Mouse (Mus musculus) kidney, adult 10 weeks (tissue): ENCODE results near the gene Pld2. TPM values are rescaled to one million over a fixed set of nuclear protein-coding genes. Genes with fewer than 3 reads are reported as not detected.

Experiments used
- polyA plus RNA-seq: library from polyadenylated mRNA; stranded (reverse); fragments of 350-450 nt; fragmentation: Illumina TruSeq; extraction: RNeasy Lipid Tissue Mini Kit (QIAGEN cat#74804); gene quantifications from one replicate; pipeline ENCODE4 v1.2.3, GENCODE M21; 2014; ENCODE audit warnings: low read depth, low replicate concordance

Gene Pld2
- 0.89 TPM for polyA plus RNA-seq

DNA sequence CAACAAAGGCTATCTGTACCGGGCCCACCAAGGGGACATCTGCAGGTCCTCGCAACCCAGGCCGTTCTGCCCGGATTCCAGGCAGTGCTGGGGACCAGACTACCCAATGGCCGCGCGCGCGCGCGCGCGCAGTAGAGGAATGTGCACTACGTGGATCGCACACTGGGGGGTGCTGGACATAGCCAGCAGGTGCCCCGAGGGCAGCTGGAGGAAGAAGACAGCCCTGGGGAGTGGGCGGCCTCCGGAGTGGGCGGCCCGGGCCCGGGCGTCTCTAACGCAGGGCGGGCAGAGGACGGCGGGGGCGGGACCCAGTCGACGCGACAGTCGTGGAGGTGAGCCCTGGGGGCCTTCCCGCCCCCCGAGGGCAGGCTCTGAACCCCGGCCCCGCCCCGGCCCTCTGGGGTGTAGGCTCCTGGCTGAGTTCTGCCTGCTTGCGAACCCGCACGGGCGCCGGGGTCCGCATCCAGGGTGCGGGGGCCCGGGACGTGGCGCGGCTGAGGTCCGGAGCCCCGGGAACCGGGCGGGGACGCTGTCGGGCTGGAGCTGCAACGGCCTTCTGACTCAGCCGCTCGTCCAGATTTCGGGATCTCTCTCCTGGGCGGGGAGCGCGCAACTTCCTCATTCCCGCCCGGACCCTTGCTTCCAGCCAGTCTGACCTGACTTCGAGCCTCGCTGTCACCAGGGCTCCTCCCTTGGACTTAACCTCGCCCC, at the start of gene Pld2:
TSS of gene Pld2 (plus strand) at position 188 of the 711 bp plus-strand sequence.

DNA sequence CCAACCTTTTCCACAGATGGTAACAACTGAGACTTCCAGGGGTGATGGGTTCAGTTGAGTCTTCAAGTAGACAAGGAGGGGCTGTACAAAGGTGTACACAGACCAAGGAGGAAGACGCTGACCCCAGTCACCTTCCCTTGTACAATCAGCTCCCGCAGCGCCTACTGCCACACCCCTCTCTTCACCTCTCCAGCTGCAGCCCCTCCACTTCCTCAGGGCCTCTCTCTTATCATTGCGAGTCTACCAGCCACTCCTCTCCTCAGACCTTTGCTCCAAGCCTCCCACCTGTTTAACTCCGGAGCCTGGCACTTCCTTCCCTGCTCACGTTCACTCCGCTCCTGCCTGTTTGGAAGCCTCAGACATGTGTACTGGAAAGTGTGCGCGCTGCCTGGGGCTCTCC, 34.9 kb upstream of the Pld2 start, which contains the start of gene Tm4sf5:
TSS of gene Tm4sf5 (plus strand) at position 275 of the 400 bp plus-strand sequence.

DNA sequence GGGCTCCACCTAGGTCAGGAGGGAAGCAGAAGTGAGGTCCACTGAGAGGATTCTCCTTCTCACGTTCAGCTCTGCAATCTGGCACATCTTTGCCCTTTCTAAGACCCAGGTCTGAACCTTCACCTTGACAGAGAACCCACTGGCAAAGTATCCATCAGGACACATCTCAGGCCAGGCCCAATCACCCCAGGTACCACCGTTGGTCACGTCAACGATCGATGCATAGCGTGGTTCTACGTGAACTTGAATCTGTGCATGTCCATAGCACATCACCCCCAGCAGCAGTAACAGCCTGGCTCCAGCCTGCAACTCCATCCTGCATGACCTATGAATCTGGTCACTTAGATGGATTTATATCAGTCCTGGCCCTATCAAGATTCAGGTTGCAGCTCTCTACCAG, 25.6 kb upstream of the Pld2 start, which contains the start of gene Vmo1:
TSS of gene Vmo1 (minus strand) at position 329 of the 400 bp plus-strand sequence.

GRCm38 (mm10) chr11:70518923-70519322, 20.9 kb upstream of the Pld2 start, which contains the start of gene Gltpd2:
Gene Gltpd2 (plus strand): TSS chr11:70519196.

DNA sequence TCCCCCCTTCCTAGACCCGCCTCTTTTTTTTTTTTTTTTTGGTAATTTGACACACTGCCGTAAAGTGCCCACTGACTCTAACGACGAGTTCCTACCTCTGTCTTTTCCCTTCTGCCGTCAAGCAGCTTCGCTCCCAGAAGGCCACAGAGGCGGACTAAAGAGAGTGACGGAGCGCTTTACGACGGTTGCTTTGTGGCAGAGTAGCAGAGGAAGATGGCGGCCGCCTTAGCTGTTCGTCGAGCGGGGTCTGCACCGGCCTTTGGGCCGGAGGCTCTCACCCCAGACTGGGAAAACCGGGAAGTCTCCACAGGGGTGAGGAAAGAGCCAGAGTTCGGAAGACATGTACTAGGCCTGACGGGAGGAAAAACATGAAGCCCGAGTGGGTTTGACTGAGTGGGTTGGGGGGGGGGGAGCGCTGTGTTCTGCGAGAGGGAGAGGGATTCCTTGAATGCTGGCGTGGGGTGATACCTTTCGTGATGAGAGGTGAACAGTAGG, 14.6 kb upstream of the Pld2 start, which contains the start of gene Psmb6:
TSS of gene Psmb6 (plus strand) at position 184 of the 495 bp plus-strand sequence.

GRCm38 (mm10) chr11:70532839-70533238, 7.0 kb upstream of the Pld2 start, which contains the start of gene Gm40193:
Gene Gm40193 (minus strand): TSS chr11:70532939.

GRCm38 (mm10) chr11:70562287-70562994, 22.6 kb downstream of the Pld2 start, which contains the start of gene Mink1:
Gene Mink1 (plus strand): TSS chr11:70562881.

Other genes starting within 250 kb of the Pld2 start
- not detected for gene Alox12e, start 217.4 kb upstream of the Pld2 start, polyA plus RNA-seq
- gene Alox15, start 188.0 kb upstream of the Pld2 start, polyA plus RNA-seq: not detected
- 3.9 TPM for gene Pelp1, start 130.0 kb upstream of the Pld2 start, polyA plus RNA-seq
- gene Arrb2, start 107.4 kb upstream of the Pld2 start, polyA plus RNA-seq: 1.1 TPM
- 7.0 TPM for gene Med11, start 88.1 kb upstream of the Pld2 start, polyA plus RNA-seq
- gene Zmynd15, start 80.6 kb upstream of the Pld2 start, polyA plus RNA-seq: 0.77 TPM
- 26.7 TPM for gene Cxcl16, start 80.1 kb upstream of the Pld2 start, polyA plus RNA-seq
- not detected for gene Tm4sf5, start 34.8 kb upstream of the Pld2 start, polyA plus RNA-seq
- not detected for gene Vmo1, start 25.4 kb upstream of the Pld2 start, polyA plus RNA-seq
- gene Gltpd2, start 20.9 kb upstream of the Pld2 start, polyA plus RNA-seq: not detected
- gene Psmb6, start 14.7 kb upstream of the Pld2 start, polyA plus RNA-seq: 19.2 TPM
- gene Gm40193, start 7.1 kb upstream of the Pld2 start, polyA plus RNA-seq: not detected
- 4.5 TPM for gene Mink1, start 22.8 kb downstream of the Pld2 start, polyA plus RNA-seq
- gene 4930544D05Rik, start 75.8 kb downstream of the Pld2 start, polyA plus RNA-seq: not detected
- not detected for gene Chrne, start 79.2 kb downstream of the Pld2 start, polyA plus RNA-seq
- not detected for gene Gp1ba, start 99.1 kb downstream of the Pld2 start, polyA plus RNA-seq
- 29.6 TPM for gene Rnf167, start 107.2 kb downstream of the Pld2 start, polyA plus RNA-seq
- gene Slc25a11, start 107.4 kb downstream of the Pld2 start, polyA plus RNA-seq: 60.0 TPM
- gene Pfn1, start 114.6 kb downstream of the Pld2 start, polyA plus RNA-seq: 46.9 TPM
- gene Eno3, start 117.1 kb downstream of the Pld2 start, polyA plus RNA-seq: 1.1 TPM
- 30.8 TPM for gene Spag7, start 129.4 kb downstream of the Pld2 start, polyA plus RNA-seq
- gene Camta2, start 148.0 kb downstream of the Pld2 start, polyA plus RNA-seq: 0.69 TPM
- gene Inca1, start 160.1 kb downstream of the Pld2 start, polyA plus RNA-seq: 1.6 TPM
- gene Kif1c, start 160.5 kb downstream of the Pld2 start, polyA plus RNA-seq: 13.8 TPM
- gene Zfp3, start 224.1 kb downstream of the Pld2 start, polyA plus RNA-seq: 3.5 TPM